Mouse (Mus musculus): Measurements from ENCODE around the gene Tnrc6c.

- TF ChIP-seq POLR2A (IDR thresholded peaks at IDR 0.05; ENCODE audit: low read depth, low read length) (no peak), CTCF (IDR thresholded peaks at IDR 0.05; ENCODE audit: extremely low read depth, insufficient read depth, insufficient read length, insufficient replicate concordance) (no peak)
Observed at GRCm38 (mm10) chr11:117626557-117626956, 27.5 kb upstream of the Tnrc6c start.
